Mouse (Mus musculus) left cerebral cortex, postnatal 10 days (tissue): ENCODE measurements around the gene Eif1. TPM values are rescaled to one million over a fixed set of nuclear protein-coding genes. Genes with fewer than 3 reads are reported as not detected.

Source experiments
- DNase-seq, 2 experiments: peaks; one replicate each; pipeline ENCODE4 v3.0.0; 2021 to 2022; ENCODE audit warnings: low spot score in 2 of 2, mixed read lengths in 1 of 2; ENCODE audit errors: extremely low spot score in 1 of 2
- intact Hi-C: fragments of 180-260 bp; cut with DNase I; formaldehyde crosslinking; loops from one replicate; pipeline ENCODE4 v1.15.1; 2025
- total RNA-seq, 2 experiments: library from RNA; stranded (reverse); gene quantifications; 2 replicates each; pipeline ENCODE4 v1.2.3; 2021

Eif1 gene
- total RNA-seq, result 100 to 1,000 TPM; 770 to 774 TPM

DNA sequence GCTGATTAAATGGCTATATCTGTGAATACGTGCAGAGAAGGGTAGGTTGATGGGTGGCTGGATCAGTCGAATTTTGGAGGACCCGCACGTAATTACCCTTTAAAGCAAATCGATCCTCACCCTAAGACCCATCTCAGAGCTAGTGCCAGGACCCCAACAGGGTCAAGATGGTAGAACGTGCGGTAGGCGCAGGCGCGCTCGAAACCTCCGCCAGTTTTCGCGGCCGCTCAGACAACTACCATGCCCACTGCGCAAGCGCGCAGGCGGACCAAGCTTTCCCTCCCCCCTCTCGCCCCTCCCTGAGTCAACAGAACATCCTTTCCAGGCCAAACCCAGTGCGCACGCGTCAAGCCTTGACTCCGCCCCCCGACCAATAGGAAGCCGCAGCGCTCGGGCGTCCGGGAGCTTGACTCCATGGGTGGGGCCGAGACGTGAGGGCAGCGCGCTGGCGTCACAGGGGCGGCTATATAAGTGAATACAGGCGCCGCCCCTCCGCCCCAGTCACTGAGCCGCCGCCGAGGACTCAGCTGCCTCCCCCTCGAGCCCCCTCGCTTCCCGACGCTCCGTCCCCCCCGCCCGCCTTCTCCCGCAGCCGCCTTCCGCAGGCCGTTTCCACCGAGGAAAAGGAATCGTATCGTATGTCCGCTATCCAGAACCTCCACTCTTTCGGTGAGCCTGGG lies at the start of gene Eif1:
TSS of gene Eif1 (plus strand) at position 394 of the 680 bp plus-strand sequence.
- intact Hi-C loops, result no loop called here

DNA sequence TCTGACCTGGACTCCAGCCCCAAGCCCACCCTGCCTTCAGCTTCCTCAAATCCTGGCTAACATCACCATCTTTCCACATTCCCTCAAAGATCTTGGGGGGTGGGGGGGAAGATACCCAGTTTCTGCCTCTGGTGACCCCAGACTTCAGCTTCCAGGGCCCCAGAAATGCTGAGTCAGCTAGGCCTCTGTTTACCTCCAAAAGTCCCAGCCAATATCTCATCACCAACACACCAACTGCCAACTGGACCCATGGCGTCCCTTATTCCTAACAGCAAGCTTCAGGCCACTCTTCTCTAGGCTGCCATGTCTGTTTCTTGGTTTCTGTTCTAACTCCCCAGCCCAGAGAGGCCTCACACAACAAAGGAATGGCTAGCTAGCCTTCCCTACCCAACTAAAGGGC lies 47.8 kb upstream of the Eif1 start:
- intact Hi-C loops, result no loop called here
- DNase-seq, result no peak

More for the DNA sequence above, at the start of gene Eif1:
- DNase-seq, result peak; percentile 99 to 100

DNA sequence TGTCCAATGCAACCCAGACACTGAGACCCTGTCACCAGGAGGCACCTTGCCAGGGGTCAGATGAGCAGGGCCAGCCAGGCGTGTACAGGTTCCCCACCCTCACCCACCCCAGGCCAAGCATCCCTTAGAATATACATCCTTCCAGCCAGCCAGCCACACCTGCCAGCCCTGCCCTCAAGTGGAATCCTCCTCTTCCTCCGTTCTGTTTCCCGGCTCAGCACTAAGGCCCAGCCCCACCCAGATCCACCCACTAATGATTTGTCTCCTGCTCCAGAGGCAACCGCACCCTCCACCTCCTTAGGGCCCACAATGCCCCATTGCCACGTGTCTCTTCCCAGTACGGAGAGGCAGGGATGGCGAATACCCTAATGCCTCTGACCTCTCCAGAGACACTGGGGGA lies 45.0 kb upstream of the Eif1 start:
- no peak for DNase-seq
- intact Hi-C loops, result no loop called here

DNA sequence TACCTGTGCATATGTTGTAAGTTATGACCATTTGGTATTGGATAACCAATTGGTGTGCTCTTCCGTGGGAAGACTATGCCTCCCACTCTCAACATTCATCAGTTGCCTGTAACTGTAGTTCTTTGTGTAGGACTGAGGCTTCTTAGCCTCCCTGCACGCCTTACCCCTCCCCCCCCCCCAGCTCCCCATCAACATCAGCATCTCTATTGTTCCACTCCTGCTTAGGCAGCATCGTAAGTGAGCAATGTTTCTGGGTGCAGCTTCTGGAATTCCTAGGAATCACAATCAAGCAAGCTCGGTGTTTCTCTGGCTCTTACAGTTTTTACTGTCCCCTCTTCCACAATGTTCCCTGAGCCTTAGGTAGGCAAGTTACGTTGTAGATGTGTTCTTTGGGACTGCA lies 44.2 kb upstream of the Eif1 start:
- intact Hi-C loops, result no loop called here
- DNase-seq, result no peak

DNA sequence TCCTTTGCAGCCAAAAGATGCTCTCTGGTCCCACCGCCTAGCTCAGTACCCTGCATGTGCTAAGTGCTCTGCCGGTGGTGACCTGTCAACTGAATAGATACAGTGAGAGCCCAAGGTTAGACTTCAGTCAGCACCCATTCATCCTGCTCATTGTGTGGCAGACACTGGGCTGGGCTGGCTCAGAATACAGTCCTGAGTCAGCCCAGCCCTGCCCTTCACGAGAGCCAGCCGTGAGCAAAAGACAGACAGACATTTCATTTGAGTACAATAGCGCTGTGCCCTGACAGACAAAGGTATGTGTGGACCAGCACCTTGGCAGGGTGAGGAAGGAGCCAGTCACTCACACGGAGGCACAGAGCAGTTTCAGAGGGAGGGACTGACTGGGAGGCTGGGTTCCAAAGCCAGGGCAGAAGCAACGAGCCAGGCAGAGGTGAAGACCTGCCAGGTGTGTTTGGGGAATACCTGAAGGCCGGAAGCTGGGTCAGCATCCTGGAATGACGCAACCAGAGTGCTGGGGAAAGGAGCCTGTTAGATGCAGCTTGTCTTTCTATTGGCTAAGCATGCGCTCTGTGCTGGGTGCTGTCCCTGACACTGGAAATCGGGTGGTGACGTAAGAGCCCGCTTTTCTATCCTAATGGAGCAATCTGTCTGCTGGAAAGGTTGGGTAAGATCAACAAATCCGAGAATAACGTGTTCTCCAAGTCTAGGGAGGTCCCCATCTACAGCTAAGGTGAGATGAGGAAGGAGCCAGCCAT lies 41.8 kb upstream of the Eif1 start:
- intact Hi-C loops, result no loop called here
- DNase-seq, result no peak

DNA sequence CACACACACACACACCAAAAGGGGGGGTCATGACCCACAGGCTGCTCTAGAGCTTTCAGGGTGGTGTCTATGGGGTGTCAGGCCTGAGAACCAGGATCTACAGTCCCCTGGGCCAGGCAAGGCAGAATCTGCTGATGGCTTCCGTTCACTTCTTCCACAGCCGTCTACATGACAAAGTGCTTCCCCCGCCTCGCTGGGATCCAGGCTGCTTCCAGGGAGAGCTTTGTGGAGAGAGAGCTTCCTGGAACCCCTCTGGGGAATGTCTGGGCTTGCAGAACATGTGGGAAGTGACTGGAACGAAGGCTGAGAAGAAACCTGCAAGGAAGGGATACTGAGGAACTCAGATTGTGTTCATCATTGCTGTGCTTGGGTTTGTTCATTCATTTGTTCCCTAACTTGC lies 40.9 kb upstream of the Eif1 start:
- no peak for DNase-seq
- intact Hi-C loops, result no loop called here

DNA sequence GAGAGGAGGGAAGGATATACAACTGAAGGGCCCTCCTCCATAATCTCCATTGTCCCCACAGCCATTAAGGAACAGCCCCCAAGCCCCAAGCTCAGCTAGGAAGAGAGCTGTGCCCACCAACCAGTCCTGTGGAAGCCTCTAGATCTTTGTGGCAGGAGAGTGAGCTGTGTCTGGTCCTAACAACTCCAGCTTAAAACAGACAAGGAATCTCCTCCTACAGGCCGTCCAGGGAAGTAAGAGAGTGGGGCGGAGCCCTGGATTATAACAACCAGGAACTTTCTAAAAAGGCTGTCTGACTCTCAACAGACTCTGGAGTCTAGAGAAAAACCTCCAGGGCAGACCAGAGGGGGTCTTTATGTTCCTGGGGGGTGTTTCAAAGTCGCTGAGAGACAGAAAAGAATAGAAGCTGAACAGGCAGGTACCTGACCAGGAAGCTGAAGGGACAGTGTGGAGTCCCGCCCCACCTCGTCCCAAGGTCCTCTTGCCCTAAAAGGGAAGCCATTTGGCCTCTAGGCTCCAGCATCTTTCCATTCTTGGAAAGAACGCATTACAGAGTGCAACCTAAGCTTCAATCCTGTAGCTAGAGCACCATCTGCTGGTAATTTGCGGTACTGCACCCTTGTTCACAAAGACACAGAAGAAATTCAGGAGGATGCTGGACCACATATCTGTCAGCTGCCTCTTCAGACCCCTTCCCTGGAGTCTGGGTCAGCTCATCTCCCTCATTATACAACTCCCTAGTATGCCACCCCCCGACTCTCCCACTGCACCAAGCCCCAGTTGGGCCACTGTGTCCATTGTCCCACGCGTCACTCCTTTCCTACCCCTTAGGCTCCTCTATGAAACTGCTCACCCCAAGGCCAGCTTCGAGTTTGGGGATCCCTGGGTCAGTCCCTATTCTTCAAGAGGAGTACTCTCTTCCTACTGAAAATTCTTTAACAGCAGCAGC lies 37.8 kb upstream of the Eif1 start:
- intact Hi-C loops, result loop anchor here (1.0 to 5.0 kb wide), 4 partner anchors 113 to 816 kb away; no protein-coding TSS in a partner anchor
- peak; percentile 81 to 89 for DNase-seq

DNA sequence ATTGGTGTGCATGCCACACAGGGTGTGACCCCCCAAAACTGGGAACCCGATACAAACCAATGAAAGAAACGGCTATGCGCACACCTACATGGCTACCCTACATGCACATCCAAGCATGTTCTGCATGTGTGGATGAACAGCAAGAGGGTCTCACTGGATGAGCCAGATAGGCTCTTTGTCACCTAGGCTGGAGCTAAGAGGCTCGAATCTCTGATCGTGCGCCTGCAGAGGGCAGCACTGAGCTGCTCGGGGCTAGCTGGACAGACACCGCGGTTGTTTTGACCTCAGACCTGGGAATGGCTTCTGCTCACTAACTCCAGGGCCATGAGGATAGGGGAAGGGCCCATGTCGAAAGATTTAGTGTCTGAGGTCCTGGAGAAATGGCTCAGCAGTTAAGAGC lies 37.1 kb upstream of the Eif1 start:
- intact Hi-C loops, result loop anchor here (1.0 to 5.0 kb wide), 3 partner anchors 225 to 816 kb away; no protein-coding TSS in a partner anchor
- DNase-seq, result peak; percentile 45 to 84

DNA sequence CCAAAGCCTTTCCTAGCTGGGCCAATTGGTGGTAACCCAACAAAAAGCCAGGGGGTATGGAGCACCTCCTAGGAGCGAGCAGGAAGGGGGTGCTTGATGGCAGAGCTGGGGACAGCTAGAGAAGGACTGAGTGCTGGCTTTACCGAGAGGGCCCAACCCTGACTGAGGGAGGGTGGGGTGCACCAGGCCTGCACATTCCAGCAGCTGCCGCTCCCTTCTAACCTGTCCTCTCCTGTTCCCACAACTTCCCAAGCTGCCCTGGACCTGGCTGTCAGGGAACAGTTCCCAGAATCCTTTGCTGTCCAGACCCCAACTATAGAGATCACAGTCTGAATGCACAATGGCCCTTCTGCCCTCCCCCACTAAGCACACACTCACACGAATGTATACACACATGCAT lies 34.7 kb upstream of the Eif1 start:
- no peak for DNase-seq
- intact Hi-C loops, result loop anchor here (5.0 kb wide), 2 partner anchors 228 to 278 kb away; no protein-coding TSS in a partner anchor

DNA sequence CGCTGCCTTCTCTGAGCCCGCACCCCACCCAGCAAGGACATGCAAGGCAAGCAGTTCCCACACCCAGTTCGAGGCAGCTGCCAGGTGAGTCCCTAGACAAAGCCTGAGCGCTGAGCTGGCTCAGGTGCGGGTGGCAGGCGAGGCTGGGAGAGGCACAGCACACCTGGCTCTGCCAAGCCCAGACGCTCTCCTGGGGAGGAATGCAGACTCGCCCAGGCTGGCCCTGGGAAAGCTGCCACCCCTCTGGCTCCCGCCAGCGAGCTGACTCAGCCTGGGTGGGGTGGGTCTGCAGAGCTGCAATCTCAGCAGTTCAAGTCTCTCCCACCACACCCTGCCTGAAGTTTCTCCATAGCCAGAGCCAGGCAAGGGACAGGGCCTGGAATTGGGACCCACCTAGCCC lies 32.7 kb upstream of the Eif1 start:
- intact Hi-C loops, result no loop called here
- DNase-seq, result no peak

DNA sequence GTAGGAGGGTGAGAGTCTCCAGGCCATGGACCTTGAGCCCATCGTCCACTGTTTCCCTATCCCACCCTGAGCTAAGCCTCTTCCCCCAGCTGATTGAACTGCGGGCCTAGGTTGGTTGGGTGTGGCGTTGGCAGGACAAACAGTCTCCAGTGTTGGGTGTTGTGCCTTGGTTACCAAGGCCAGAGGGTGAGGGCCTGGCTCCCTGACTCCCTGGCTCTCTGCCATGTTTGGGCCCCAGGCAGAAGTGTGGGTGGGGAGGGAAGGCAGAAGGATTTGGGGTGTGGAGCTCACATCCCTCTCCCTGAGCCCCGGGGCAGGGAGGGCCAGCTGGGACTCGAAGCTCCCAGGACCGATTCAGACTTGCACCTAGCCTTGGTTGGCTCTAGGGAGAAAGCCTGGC lies 30.7 kb upstream of the Eif1 start:
- no peak for DNase-seq
- intact Hi-C loops, result no loop called here

DNA sequence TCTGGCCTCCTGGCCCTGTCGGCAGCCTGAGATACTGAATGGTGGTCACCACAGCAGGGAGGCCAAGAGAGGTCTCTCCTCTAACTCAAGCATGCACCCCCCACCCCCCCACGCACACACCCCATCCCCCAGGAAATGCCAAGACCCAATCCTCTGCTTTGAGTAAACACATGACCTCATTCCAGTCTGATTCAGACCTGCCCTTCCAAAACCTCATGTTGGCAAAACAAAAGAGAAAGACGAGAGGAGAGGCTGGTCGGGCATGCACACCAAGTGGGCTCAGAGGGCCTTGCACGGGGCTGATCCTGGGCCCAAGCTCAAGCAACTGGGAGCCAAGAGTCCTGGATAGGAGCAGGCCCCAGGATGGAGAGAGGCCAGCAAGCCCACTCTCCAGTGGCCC lies 29.4 kb upstream of the Eif1 start:
- intact Hi-C loops, result no loop called here
- no peak for DNase-seq

DNA sequence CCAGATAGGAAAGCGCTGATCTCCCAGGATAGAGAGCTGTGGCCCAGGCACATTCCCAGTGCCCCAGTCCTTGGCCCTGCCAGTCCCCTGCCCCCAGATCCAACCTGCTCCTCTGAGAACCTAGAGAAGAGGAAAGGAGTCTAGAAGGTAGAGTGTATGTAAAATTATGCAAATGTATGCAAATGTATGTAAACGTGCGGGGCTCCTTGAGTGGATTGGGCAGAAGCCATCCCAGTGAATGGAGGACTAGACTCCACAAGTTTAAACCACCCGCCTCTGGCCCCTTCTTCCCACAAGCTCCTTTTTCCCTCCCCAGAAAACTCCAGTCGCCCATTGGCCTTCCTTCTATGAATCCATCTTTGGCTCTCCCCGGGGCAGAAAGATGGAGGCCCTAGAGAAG lies 26.8 kb upstream of the Eif1 start:
- no peak for DNase-seq
- intact Hi-C loops, result no loop called here

DNA sequence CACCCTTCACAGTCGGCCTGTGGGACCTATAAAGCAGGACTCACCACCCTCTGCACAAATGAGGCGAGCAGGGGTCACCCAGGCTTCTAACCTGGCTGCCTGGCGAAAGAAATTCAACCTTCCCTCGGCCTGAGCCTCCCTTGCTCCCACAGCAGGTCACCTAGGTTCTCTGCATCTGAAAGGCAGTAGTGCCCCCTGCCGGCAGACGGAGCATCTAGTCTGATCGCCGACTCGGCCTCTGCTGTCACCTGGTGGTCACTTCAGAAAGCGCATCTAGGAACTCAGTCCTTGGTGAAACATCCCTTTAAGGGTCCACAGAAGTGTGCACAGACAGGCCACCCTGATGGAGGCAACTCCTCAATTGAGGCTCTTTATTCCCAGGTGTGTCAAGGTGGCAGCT lies 24.4 kb upstream of the Eif1 start:
- peak; percentile 54 to 83 for DNase-seq
- intact Hi-C loops, result loop anchor here (5.0 kb wide), 2 partner anchors 833 to 918 kb away; no protein-coding TSS in a partner anchor

DNA sequence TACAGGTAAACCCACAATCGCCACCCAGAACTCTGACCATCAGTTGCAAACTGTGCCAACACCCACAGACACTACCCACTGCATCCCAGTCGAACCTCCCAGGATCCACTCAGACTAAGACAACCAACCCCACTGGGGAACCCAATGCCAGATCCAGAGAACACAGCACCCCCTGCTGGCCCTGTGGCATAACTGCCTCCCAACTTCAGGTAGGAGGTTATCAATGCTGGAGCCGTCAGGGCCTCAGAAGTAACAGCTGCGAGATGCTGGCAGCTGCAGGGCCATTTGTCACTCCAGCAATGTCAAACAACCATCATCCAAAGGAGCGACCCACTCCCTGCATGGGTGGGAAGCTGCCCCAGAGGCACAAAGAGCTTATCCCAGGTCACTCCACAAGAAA lies 21.9 kb upstream of the Eif1 start:
- DNase-seq, result no peak
- intact Hi-C loops, result loop anchor here (5.0 kb wide), 2 partner anchors 836 to 920 kb away; no protein-coding TSS in a partner anchor

DNA sequence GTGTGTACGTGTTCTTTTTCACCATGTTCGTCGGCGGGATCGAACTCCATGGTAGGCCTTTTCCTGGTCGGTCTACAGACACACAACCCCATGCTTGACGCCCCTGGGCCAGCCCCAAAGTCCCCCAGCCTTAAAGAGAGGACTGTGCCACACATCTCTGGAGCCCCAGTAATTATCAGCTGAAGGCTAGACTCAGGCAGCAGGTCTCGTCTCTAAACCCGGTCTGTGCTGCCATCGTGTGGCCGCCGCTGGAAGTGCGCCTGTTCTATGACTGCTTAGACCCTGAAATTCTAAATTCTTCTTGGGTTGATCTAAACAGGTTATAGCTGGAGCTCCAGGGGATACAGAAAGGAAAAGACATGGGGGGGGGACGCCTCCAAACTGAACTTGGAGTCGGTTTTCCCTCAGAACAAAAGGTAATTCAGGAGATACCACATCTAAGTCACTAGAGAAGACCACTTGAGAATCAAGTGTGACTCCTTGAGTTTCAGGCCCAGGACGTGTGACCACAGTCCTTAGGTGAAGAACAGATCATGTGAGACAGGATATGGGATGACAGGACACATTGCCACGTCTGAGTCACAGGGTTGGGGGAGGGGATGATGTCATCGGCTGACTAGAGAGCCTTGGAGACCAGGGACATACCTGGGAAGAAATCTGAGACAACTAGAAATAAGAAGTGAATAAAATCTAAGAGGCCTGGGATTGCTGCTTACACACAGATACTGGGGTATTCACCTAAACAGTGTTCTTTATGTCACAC lies 21.2 kb upstream of the Eif1 start:
- DNase-seq, result peak; percentile 63 to 81
- intact Hi-C loops, result loop anchor here (5.0 kb wide), 2 partner anchors 836 to 921 kb away; no protein-coding TSS in a partner anchor

DNA sequence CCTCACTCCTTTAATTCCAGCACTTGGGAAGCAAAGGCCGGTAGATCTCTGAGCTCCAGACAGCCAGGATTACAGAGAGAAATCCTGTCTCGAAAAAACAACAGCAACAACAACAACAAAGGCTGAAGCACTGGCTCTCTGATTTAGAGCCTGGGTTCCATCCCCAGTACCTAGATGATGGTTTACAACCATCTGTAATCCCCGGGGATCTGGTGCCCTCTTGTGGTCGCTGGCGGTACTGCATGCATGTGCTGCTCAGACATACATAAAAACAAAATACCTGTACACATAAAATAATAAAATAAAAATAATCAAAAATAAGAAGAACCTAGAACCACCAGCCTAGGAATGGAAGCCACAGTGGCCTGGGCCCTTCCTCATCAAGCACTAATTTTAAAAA lies 19.4 kb upstream of the Eif1 start:
- intact Hi-C loops, result no loop called here

DNA sequence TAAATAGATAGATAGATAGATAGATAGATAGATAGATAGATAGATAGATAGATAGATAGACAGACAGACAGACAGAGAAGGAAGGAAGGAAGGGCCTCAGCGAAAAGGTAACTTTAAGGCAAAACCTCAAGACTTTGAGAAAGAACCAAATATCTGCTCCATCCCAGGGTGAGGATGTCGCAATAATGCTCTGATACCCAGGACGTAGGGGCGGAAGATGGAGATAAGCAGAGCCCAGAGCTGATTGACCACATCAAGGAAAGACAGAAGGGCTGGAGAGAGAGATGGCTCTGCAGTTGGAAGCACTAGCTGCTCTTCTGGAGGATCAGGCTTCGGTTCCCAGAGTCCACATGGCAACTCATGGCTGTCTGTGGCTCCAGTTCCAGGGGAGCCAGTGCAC lies 18.4 kb upstream of the Eif1 start:
- intact Hi-C loops, result no loop called here

More for the DNA sequence above, 19.4 kb upstream of the Eif1 start:
- peak in 1 of 2 experiments; percentile 47 for DNase-seq

More for the DNA sequence above, 18.4 kb upstream of the Eif1 start:
- DNase-seq, result no peak
